Mouse (Mus musculus): ENCODE data around the gene Srpk1.
A peak's percentile ranks its signal among the peaks of the same experiment; 100 is the strongest.

DNA sequence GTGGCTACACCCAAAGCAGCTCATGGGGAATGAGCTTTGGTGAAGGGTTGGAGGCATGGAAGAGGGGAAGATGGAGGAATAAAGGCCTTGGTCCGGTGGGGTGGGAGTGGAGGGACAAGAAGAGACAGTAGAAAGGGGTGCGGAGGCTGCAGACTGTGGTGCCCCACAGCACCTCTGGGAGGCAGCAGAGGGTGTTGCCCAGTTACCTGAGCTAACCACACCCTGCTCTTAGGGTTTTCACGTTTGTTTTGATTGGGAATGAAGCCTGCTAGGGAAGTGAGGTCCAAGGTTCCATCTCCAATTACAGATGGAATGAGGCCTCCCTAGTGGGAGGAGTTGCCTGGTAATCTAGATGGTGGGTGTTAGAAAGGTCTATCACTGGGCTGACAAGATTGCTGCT is 6.6 kb upstream of the Srpk1 start:
- TF ChIP-seq CTCF (IDR thresholded peaks at IDR 0.05; ENCODE audit: extremely low read depth, insufficient read length, insufficient replicate concordance, low read depth, low read length) (peak; percentile 55; the same call in 1 of the 2 replicates), POLR2A (IDR thresholded peaks at IDR 0.05; ENCODE audit: low read depth, low read length) (no peak)
